Mouse (Mus musculus) hindbrain, embryonic 16.5 days (tissue): ENCODE data around the gene Cpe. TPM values are rescaled to one million over a fixed set of nuclear protein-coding genes. Genes with fewer than 3 reads are reported as not detected.

ENCODE experiments used
- ATAC-seq: fragments of 200-750 bp; cut with Nextera tagmentation; 2 replicates; pipeline ENCODE4 v1.8.0; 2017; ENCODE audit warnings: moderate TSS enrichment, moderate library complexity
- H3K27ac ChIP-seq: fragments of 300-500 bp; sonication (generic); 2 replicates; pipeline ENCODE4 v1.5.1; 2014; ENCODE audit warnings: low read depth, mild to moderate bottlenecking, control low read depth, low read length, moderate library complexity
- H3K27me3 ChIP-seq: fragments of 300-500 bp; sonication (generic); replicated peaks from 2 replicates; pipeline ENCODE4 v1.6.1; 2014; ENCODE audit warnings: low read length; ENCODE audit not compliant: control insufficient read depth, insufficient read depth
- H3K36me3 ChIP-seq: fragments of 300-500 bp; sonication (generic); 2 replicates; pipeline ENCODE4 v1.6.1; 2014; ENCODE audit warnings: mild to moderate bottlenecking, low read length, moderate library complexity, mixed read lengths; ENCODE audit not compliant: control insufficient read depth, insufficient read depth
- H3K4me1 ChIP-seq: fragments of 300-500 bp; sonication (generic); 2 replicates; pipeline ENCODE4 v1.6.1; 2014; ENCODE audit warnings: low read depth, low read length; ENCODE audit not compliant: control insufficient read depth, insufficient read depth
- H3K4me2 ChIP-seq: fragments of 300-500 bp; sonication (generic); 2 replicates; pipeline ENCODE4 v1.6.1; 2014; ENCODE audit warnings: mild to moderate bottlenecking, low read length, control low read depth, moderate library complexity
- H3K4me3 ChIP-seq: fragments of 300-500 bp; sonication (generic); 2 replicates; pipeline ENCODE4 v1.5.1; 2014; ENCODE audit warnings: mild to moderate bottlenecking, low read length, control low read depth, moderate library complexity
- H3K9ac ChIP-seq: fragments of 300-500 bp; sonication (generic); 2 replicates; pipeline ENCODE4 v1.6.1; 2014; ENCODE audit warnings: low read depth, mild to moderate bottlenecking, control low read depth, low read length, moderate library complexity
- H3K9me3 ChIP-seq: fragments of 300-500 bp; sonication (generic); 2 replicates; pipeline ENCODE4 v1.6.1; 2014; ENCODE audit warnings: mild to moderate bottlenecking, low read length, moderate library complexity; ENCODE audit not compliant: control insufficient read depth
- WGBS: fragments of 180-500 bp; shearing (Covaris S2); extraction: QIAGEN DNeasy Blood & Tissue Kit; methylation state at CpG from one replicate; pipeline ENCODE4 v1.1.7; 2014; 5-methylcytosine and 5-hydroxymethylcytosine counted together
- polyA plus RNA-seq: library from polyadenylated mRNA; unstranded; fragments of >200 nt; fragmentation: Nextera tagmentation; extraction: Ambion mirVana; gene quantifications from 2 replicates; pipeline ENCODE4 v1.2.1, GENCODE M21; 2015

Gene Cpe
- polyA plus RNA-seq, 1 experiment from 2014 or later, result 866 TPM

DNA sequence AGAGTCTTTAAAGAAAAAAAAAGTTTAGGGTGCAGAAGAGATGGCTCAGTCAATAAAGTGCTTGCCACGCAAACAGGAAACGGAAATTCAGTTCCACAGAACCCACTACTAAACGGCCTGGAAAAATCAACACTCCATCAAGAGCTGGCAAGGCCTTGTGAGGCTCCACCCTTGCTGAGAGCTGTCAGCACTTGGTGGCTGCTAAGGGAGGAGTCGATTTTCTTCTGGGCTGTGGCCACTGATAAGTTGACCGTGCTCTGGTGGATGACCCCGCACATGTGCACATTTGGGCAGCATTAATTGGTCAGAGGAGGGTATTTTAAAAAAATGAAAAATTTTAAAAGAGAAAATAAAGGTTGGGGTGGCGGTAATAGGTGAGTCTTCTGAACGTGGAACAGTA, 114.6 kb downstream of the Cpe start:
- WGBS, result 83% methylated on average over 8 of the region's 8 CpGs
- no peak for ATAC-seq

DNA sequence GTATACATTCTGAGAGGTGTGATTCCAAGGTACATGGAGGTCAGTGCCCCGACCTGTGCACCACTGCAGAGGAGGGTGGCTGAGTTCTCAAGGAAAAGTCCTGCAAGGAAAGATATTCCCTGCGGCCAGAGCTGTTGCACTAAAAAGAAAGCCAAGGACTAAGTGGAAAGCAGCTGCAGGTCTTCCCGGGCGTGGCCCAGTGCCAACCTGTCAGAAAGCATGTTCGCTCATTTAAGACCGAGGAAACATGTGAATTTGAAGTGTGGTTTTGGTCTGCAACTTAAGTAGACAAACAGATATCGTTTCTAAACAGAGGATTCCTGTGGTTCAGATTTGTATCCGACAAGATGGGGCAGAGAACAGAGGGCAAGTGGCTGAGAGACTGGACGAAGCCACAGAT, 117.9 kb downstream of the Cpe start:
- Histone ChIP-seq H3K27me3 (no peaks in the 10 kb centered on the region), H3K9me3 (no peaks in the 10 kb centered on the region), H3K4me3 (no peak overlapping the region), H3K27ac (no peak overlapping the region), H3K36me3 (no peaks in the 10 kb centered on the region), H3K4me2 (no peak overlapping the region), H3K4me1 (no peaks in the 10 kb centered on the region), H3K9ac (no peak overlapping the region)
- 84% methylated on average over 9 of the region's 9 CpGs for WGBS
- no peak for ATAC-seq

More for the DNA sequence above, 114.6 kb downstream of the Cpe start:
- H3K9ac ChIP-seq, result no peak overlapping the region
- no peak overlapping the region for H3K27ac ChIP-seq
- H3K4me1 ChIP-seq, result no peaks in the 10 kb centered on the region
- H3K27me3 ChIP-seq, result no peaks in the 10 kb centered on the region
- no peak overlapping the region for H3K4me2 ChIP-seq
- no peak overlapping the region for H3K4me3 ChIP-seq
- no peaks in the 10 kb centered on the region for H3K9me3 ChIP-seq
- no peaks in the 10 kb centered on the region for H3K36me3 ChIP-seq

DNA sequence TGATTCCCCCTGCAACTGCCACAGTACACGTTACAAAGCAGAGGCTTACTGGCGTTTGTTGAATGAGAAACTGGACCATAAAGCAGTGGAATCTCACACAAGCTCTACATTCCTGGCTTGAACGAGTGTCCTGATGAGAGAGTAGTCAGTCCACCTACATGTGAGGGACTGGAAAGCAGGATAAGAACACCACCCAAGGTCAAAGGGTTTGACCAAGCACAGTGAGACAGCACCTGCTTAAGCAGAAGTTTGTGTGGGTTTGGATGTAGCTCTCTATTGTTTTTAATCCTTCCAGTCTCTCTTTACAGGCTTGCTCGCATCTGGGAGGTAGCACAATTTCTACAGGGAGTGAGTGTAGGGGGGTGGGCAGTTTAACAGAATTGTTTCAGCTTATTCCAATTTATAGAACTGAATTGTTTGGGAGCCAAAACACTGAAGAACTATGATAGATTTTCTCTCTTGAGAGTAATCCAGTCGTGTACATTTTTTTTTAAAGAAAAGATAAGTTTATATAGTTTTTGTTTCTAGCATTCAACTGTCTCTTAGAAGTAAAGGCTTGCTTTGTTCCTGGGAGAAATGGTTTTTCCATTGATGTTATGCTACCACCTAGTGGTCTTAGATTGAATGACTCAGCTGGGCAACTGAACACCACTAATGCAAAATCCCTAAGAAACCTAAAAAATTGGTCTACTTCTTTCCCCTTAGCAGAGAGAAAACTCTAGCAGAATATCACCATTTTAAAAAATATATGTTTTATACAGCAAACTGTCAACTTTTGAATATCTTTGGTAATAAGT, 144.6 kb downstream of the Cpe start:
- Histone ChIP-seq H3K9me3 (no peaks in the 10 kb centered on the region), H3K4me2 (no peak overlapping the region), H3K9ac (no peak overlapping the region), H3K4me3 (no peak overlapping the region), H3K27me3 (no peaks in the 10 kb centered on the region), H3K36me3 (no peaks in the 10 kb centered on the region), H3K27ac (no peak overlapping the region), H3K4me1 (no peaks in the 10 kb centered on the region)
- 31% methylated on average over 5 of the region's 5 CpGs for WGBS
- peak; percentile 86 for ATAC-seq

DNA sequence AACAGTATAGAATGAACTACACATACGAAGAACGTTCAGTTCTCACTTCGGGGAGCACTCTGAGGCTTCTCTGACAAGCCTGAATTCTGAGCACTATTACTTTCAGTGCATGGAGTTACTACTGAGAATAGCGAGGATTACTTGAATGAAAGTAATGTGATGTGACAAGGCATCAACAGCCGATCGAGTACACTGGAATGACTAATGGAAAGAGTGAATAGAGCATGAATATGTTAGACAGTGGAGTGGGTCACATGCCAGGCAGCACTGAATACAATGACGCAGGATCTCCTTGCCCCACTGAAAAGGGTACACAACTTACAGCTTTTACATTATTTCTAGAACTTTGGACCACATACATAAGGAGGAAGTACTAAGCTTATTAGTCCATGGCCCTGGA, 149.4 kb downstream of the Cpe start:
- Histone ChIP-seq H3K27me3 (no peaks in the 10 kb centered on the region), H3K9me3 (no peaks in the 10 kb centered on the region), H3K9ac (no peak overlapping the region), H3K27ac (no peak overlapping the region), H3K4me2 (no peak overlapping the region), H3K4me3 (no peak overlapping the region), H3K36me3 (no peaks in the 10 kb centered on the region), H3K4me1 (no peaks in the 10 kb centered on the region)
- 79% methylated on average over 7 of the region's 7 CpGs for WGBS
- ATAC-seq, result no peak

Other genes with a start within 250 kb of the Cpe start
- 152 and 179 TPM in 2 replicates for gene Msmo1, start 40.7 kb upstream of the Cpe start, polyA plus RNA-seq
- 16.3 and 18.3 TPM in 2 replicates for gene Klhl2, start 157.0 kb upstream of the Cpe start, polyA plus RNA-seq